Mouse (Mus musculus) ES-E14 (cell line): Measurements from ENCODE around the gene Ccdc69. TPM values are rescaled to one million over a fixed set of nuclear protein-coding genes. Genes with fewer than 3 reads are reported as not detected.

Experiments
- DNase-seq: peaks from one replicate; pipeline ENCODE4 v3.0.0-alpha.2; 2013; ENCODE audit warnings: low read depth, low spot score
- H3K27ac ChIP-seq: 2 replicates; pipeline ENCODE4 v1.5.1; 2012; ENCODE audit warnings: low read depth, mild to moderate bottlenecking, low read length, moderate library complexity, mixed read lengths; ENCODE audit not compliant: poor library complexity, insufficient read depth, severe bottlenecking
- H3K36me3 ChIP-seq: 2 replicates; pipeline ENCODE4 v1.6.1; 2012; ENCODE audit warnings: mild to moderate bottlenecking, low read length, moderate library complexity, mixed read lengths; ENCODE audit not compliant: control insufficient read depth, poor library complexity, insufficient read depth, severe bottlenecking
- H3K4me1 ChIP-seq, 2 experiments: fragments of 150-350 bp in 1 of 2; sonication (generic) in 1 of 2; 2 replicates each; pipeline ENCODE4 v1.6.1; 2012; ENCODE audit warnings: low read length in 2 of 2, mild to moderate bottlenecking in 1 of 2, mixed read lengths in 1 of 2; ENCODE audit not compliant: control insufficient read depth in 2 of 2, insufficient read depth in 2 of 2, poor library complexity in 1 of 2
- H3K4me3 ChIP-seq, 2 experiments: fragments of 150-350 bp in 1 of 2; sonication (generic) in 1 of 2; 2 replicates each; pipeline ENCODE4 v1.5.1; 2012; ENCODE audit warnings: low read length in 2 of 2, low read depth in 1 of 2, mild to moderate bottlenecking in 1 of 2, mixed read lengths in 1 of 2; ENCODE audit not compliant: insufficient read depth in 1 of 2, poor library complexity in 1 of 2, severe bottlenecking in 1 of 2
- H3K9ac ChIP-seq: 2 replicates; pipeline ENCODE4 v1.6.1; 2012; ENCODE audit warnings: low read depth, mild to moderate bottlenecking, low read length, mixed read lengths; ENCODE audit not compliant: poor library complexity, insufficient read depth, severe bottlenecking
- H3K9me3 ChIP-seq: fragments of 150-350 bp; sonication (generic); 2 replicates; pipeline ENCODE4 v1.6.1; 2012; ENCODE audit warnings: low read depth, mild to moderate bottlenecking, low read length; ENCODE audit not compliant: control insufficient read depth, insufficient read depth
- MAFK ChIP-seq: IDR thresholded peaks from 2 replicates; pipeline ENCODE4 v1.6.1; 2014; ENCODE audit warnings: mild to moderate bottlenecking, low read depth, low read length, inconsistent platforms; ENCODE audit not compliant: insufficient read depth
- in situ Hi-C, 2 experiments: fragments of 600-800 bp; cut with MboI; formaldehyde crosslinking; loops; one replicate each; pipeline ENCODE4 v1.15.1; 2025; ENCODE audit warnings: low sequenced_read_pairs in 2 of 2, inconsistent platforms in 1 of 2; ENCODE audit not compliant: unreplicated experiment in 2 of 2
- total RNA-seq: library from RNA; depleted of rRNA; stranded (reverse); fragments of 300-350 nt; gene quantifications from 2 replicates; pipeline ENCODE4 v1.2.3, GENCODE M21; 2012; rRNA removed

The Ccdc69 gene
- total RNA-seq, 1 experiment, result 0.22 TPM

DNA sequence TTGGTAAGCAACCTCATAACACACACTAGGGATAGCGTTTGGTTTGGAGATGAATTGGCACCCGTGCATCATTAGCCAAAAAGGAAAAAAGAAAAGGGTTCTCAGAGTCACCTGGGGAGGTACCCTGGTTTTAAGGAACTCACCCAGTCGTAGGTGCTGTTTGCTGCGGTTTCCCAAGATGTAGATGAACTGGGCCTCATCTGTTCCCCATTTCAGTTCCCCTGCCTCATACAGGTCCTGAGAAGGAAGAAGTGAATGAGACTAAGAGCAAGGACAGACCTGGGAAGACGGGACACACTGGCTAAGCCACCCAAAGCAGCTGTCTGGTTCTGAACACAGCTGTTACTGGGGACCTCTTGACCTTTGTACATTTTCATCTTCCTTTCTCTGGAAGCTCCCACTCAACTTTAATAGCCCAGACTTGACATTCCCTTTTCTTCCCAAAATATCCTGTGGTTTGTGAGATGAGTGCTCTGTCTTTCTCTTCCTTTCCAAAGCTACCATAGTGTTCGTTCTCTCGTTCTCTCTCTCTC, 72.9 kb downstream of the Ccdc69 start:
- DNase-seq, result no peak
- no peak for TF ChIP-seq MAFK
- H3K9me3 ChIP-seq, result no peaks in the 10 kb centered on the region
- no peak overlapping the region for H3K4me3 ChIP-seq
- H3K4me1 ChIP-seq, result no peaks in the 10 kb centered on the region
- H3K36me3 ChIP-seq, result peaks cover 23% of the 10 kb centered on the region
- H3K9ac ChIP-seq, result no peak overlapping the region
- no peak overlapping the region for H3K27ac ChIP-seq
- in situ Hi-C loops, result no loop called here

Other genes starting within 250 kb of the Ccdc69 start
- gene Lyrm7, start 217.2 kb downstream of the Ccdc69 start, total RNA-seq, result 0.98 and 1.4 TPM in 2 replicates
- 641 and 707 TPM in 2 replicates for gene Hint1, start 211.7 kb downstream of the Ccdc69 start, total RNA-seq
- gene Gpx3, start 175.7 kb downstream of the Ccdc69 start, total RNA-seq, result 11.4 and 13.8 TPM in 2 replicates
- 14.3 and 24.9 TPM in 2 replicates for gene Tnip1, start 115.2 kb downstream of the Ccdc69 start, total RNA-seq
- 121 and 125 TPM in 2 replicates for gene Anxa6, start 44.7 kb downstream of the Ccdc69 start, total RNA-seq
- gene Gm2a, start 20.0 kb upstream of the Ccdc69 start, total RNA-seq, result 11.7 and 21.0 TPM in 2 replicates
- gene Slc36a3, start 73.6 kb upstream of the Ccdc69 start, total RNA-seq, result not detected in 2 replicates
- 0.09 TPM in 1 of 2 replicates, not detected in the other for gene Slc36a2, start 106.9 kb upstream of the Ccdc69 start, total RNA-seq
- gene Slc36a1, start 126.2 kb upstream of the Ccdc69 start, total RNA-seq, result 7.4 and 11.8 TPM in 2 replicates